Mouse (Mus musculus) ZHBTc4 (cell line): Measurements from ENCODE around the gene Magi2.
"Not testable (repeated sequence)": the region's sequence is repeated elsewhere in the genome, so short reads cannot be mapped to it uniquely, and the experiment has no call there.

ENCODE experiments used
- DNase-seq: peaks from one replicate; pipeline ENCODE4 v3.0.0-alpha.2; 2011; ENCODE audit warnings: low read depth, low spot score

The Magi2 gene

DNA sequence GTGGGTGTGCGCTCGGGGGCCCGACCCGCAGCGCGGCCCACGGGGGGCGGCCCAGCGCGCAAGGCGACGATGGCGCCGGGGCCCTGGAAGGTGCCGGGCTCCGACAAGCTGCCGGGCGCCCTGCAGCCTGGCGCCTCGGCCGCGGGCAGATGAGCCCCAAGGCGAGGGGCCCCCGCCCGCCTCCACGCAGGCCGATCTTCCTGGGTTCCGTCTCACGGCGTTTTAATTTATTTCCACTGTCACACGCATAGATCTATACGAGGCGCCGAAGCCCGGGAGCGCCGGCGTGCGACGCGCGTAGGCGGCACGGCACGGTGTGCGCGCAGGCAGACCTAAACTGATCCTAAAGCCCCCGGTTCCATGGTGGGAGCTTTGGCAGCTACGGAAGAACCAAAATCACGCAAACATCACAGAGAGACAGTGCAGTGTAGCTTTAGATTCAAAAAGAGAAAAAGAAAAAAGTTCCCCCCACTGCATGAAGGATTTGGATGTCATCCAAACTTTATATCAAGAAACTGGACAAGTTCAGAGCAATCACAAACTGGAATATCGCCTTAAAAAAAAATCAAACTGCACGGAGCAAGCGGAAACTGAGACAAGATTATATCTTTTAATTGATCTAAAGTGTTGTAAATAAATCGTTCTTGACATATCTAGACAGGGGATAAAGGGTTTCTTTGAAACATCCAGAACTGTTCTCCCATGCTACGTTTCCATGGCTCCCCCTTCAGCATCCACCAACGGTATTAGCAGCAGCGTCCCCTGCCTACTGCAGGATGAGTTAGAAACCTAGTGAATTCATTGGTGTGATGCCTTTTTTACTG lies 1475.9 kb downstream of the Magi2 start:
- DNase-seq, result peak; percentile 62

DNA sequence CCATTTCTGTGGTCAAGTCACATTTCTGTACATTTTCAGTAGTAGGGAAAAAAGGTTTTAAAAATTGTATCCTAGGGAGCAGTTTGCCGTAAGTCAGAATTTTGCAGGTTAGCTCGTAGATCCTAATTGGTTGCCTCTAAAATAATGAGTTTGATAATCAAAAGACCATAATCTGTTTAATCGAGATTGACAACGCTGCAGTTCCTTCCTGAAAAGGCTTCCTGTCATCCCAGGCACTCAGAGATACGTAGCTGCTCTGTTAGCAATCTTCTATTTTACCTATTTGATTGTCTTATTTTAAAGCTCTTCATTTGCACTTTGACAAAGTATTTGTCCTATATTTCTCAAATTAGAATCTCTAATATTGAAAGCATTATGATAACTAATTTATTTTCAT lies 1476.5 kb downstream of the Magi2 start:
- DNase-seq, result no peak

DNA sequence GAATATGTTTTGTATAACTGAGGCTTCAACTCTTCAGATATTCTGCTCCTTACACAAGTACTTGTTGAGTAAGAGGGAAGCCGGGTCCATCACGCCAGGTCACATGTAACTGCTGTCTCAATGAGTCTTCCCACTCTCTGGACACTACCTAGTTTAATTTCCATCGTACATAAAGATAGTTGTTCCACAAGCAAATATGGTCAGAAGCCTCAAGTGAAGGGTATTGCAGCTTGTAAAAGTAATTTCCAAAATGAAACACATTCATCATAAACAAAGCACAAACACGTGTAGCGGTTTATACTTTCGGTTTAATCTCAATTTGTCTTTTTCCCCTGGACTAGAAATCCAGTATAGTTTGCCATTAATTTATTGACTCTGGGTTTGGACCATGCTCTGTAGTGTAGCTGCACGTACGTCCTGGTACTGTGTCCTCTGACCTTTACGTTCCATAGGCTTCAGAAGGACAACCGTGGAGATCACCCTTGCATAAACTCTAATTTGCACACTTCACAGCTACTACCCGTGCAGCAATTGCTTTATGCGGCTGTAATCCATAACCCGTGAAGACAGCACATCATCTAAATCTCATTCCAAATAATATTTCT lies 1477.2 kb downstream of the Magi2 start:
- DNase-seq, result no peak

DNA sequence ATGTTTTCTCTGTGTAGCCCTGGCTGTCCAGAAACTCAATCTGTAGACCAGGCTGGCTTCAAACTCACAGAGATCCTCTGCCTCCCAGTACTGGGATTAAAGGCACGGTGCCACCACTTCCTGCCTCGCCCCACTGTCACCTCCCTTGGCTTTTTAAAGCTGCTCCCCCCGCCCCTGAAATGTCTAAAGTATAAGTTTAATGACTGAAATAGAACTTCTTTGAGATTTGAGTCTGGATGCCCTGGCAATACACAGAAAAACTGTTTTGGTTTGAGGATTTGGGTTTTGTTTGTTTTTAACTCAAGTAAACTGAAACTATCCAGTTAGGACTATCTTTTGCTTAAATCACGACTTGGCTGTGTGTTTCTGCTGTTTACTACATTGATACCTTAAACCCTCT lies 1478.0 kb downstream of the Magi2 start:
- DNase-seq, result no peak

DNA sequence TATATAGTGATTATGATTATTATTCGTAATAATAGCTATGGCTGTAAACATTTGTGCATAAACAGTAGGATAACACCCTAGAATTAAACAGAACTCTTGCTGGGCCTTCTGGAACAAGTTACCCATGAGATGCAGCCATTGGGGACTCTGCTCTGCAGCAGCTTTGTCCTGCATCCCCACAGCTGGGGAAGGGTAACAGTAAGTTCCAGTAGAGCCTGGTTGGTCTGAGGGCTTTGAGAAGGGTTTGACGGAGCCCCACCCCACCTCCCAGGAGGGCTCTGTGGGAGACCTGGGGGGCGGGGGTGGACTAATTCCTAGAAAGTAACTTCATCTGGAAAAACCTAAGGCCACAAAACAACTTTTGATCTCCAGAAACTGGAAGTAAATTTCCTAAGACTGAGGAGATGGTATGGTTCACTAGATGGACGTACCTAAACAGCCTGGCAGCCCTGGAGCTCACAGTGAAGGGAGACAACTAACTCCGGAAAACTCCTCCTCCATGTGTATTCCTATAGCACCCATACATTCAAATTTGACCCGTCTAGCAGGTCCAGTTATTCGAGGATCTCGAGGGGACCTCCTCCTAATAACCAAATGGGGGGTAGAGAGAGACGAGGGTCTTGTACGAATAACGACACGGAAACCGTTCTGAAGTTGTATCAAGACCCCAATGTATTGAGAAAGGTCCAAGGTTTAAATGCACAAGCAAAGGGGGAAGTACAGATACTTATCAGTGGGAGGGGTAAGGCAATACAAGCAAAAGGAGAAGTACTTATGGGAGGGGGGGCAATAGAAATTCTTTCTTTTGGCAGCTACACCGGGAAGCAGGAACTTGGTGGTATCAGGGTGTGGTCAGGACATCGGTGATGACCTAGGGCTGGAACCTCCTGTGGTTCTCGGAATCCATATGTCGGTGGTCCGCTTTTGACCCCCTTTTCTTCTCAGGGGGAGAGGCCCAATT lies 1479.8 kb downstream of the Magi2 start:
- DNase-seq, result not testable (repeated sequence)

DNA sequence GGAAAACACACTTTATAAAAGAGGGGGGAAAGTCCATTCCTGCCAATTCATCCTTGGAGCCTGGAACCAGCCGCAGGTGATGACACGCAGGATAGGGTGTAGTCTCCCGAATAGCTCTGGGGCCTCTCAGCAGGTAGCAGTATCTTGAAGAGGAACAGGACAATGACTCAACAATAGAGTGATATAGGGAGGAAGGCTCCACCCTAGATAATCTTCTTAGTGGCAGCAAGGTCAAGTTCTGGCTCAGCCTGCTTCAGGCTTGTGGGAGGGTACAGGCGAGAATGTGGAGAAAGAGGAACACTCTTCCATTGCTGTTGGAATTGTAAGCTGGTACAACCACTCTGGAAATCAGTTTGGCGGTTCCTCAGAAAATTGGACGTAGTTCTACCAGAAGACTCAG lies 1484.0 kb downstream of the Magi2 start:
- DNase-seq, result peak; percentile 89

DNA sequence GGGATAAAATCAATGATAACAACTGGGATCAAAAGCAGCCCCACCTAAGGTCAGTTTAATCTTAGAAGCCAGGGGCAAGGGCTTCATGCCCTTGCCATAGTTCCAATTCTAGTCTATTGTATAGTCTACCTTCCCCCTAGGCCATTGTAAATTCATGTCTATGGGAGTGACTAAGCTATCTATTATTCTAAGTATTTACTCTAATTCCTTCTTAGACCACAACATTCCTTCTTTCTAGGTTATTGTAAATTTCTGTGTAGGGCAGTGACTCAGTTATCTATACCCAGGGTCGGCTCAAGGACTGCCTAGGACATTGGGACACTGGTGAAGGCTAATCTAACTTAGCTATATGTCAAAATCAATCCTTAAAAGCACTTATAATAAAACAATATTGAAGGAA lies 1487.8 kb downstream of the Magi2 start:
- DNase-seq, result not testable (repeated sequence)

DNA sequence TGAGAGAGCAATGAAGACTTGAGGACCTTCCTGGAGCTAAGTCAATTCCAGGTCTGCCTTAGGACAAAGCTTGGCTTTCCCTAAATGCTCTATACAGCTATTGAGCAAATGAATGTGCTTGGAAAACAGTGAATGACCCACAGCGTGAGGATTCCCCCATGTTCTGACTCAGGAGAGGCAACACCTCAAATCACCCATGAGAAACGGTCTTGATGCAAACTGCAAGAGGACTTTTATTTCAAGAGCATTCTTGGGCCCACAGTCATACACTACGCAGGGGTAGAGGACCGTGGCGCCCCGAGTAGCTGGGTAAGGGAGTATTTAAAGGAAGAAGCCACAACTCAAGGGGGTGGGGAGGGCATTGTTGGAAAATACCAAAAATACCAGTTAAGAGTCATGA lies 1489.1 kb downstream of the Magi2 start:
- not testable (repeated sequence) for DNase-seq

DNA sequence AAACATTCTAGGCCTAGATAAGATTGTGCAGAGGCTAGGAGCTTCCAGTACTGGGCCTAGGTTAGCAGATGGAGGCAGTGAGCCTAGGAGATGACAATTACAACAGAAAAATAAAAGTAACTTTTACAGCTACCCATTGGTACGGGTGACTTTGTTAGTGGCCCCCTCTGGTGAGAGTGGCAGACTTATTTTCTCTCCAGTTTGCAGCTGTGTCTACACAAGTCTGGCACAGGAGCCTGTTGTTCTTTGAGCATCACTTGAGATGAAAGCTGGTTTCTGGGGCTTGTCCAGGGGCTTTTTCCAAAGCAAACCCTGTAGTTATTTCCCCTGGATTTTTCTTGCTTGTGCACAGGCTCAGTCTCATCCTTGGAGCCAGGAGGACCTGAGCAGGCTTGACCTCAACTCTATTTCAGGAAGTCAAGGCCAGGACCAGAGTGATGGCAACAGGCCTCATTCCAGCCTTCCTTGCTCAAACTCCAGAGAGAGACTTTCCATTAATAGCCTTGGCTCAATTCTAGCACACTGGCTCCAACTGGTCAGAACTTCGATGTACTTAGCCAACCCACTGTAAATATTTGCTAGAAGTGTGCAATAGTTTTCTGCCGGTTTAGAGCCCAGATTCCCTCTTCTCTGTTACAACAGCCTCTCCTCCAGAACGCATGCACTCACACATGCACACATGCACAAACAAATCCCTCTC lies 1493.5 kb downstream of the Magi2 start:
- DNase-seq, result no peak

DNA sequence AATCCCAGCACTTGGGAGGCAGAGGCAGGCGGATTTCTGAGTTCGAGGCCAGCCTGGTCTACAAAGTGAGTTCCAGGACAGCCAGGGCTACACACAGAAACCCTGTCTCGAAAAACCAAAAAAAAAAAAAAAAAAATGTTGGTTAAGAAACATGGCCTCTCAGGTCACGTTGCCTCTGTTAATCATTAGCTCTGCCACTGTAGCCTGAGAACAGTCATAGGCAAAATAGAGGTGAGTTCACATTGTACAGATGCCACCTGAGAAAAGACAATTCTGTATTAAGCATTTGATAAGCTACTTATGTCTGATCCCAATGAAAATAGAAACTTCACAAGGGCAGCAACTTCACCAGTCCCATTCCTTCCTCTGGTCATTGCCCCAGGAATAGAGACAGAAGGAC lies 1496.4 kb downstream of the Magi2 start:
- not testable (repeated sequence) for DNase-seq

DNA sequence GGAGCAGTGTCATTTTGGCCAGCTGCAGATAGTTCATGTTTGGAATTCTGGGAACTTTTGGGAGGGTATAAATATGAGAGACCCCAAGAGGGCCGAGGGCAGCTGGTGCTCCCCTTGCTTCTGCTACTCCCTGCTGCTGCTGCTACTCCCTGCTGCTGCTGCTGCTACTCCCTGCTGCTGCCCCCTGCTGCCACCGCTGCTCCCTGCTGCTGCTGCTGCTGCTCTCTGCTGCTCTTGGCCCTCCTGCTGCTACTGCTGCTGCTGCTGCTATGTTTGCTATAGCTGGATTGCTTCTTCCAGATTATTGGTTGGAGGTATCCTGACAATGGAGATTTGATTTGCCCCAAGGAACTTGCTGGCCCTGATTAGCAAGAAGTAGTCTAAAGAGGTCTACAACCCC lies 1512.0 kb downstream of the Magi2 start:
- DNase-seq, result peak; percentile 30

DNA sequence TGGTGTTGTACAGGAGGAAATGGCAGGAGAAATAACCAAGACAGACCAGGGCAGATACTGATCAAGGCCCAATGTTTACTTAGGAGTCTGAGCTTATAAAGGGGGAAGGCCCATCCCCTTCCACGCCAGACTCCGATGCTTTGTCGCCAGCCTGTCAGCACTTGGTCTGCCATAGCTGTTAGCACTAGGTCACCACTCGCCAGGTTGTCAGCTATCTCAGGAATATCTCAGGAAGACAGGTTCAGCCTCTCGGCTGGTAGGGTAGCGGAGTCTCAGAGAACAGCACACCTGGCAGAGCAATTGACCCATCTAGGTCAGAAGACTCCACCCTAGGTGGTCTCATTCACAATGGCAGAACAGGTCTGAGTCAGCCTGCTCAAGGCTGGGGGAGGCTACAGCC lies 1514.4 kb downstream of the Magi2 start:
- DNase-seq, result peak; percentile 53

DNA sequence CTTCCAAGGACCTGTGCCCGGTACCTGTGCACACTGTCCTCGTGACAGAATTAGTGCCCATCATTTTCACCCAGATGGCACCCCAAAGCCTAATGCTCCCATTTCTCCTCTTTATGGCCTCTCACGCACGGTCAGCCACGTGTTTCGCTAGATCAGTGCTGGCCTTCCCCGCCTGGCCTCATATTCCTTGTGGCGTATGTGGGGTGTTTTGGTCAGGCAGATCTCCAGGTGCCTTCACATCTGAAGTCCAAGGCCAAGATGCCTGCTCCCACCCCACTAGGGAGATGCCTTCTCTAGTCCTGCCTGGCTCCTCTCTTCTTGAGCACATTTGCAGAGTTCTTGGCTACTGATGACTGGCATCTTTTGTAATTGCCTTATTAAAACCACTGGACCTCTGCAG lies 1515.1 kb downstream of the Magi2 start:
- DNase-seq, result no peak

DNA sequence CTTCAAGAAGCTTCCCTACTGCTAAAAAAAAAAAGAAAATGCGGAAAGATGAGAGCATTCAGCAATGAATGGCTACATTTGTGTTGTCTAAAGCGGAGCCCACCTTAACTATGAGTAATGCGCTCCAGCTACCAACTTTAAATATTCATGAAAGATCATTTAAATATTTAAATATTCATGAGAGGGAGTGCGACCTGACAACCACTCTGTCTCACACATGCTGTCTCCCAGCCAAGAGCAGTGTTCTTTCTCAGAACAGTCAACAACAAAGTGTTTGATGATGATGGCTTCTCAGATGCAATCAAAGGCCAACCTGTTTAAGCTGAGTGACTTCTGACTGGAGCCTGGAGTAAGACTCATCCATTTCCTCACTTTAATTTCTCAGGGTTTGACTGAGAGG lies 1521.3 kb downstream of the Magi2 start:
- no peak for DNase-seq

DNA sequence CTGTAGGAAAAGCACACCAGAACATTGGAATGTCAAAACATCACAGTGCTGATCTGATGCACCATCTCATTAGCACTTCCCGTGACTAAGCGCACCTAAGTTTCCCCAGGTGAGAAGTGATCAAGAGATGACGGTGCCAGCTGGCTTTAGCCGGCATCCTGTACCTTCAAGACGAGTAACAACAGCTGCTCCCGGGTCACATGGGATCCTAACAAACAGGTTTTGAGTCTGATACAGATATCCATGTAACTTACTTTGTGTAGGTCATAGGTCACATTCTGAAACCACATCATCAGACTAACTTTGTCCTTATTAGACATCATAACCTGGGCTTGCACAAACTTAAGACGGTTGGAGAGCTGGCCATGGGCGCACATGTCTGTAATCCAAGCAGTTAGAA lies 1522.0 kb downstream of the Magi2 start:
- DNase-seq, result no peak

DNA sequence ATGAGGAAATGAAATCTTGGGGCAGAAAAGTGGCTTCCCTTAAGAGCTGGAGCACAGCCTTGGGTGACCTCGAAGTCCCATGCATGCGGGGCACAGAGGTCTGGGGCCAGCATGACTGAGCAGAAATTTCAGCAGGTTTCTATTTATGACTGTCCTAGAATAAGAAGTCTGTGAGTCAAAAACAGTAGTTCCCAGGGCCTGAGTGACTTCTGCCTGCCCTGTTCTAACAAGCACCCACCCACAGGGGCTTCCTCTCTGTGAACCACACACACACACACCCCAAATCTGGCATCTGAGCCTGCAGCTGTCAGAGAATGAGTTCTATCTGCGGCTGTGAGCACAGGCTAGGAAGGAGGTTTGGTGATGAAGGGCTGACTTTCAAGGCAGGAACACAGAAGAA lies 1522.7 kb downstream of the Magi2 start:
- no peak for DNase-seq

DNA sequence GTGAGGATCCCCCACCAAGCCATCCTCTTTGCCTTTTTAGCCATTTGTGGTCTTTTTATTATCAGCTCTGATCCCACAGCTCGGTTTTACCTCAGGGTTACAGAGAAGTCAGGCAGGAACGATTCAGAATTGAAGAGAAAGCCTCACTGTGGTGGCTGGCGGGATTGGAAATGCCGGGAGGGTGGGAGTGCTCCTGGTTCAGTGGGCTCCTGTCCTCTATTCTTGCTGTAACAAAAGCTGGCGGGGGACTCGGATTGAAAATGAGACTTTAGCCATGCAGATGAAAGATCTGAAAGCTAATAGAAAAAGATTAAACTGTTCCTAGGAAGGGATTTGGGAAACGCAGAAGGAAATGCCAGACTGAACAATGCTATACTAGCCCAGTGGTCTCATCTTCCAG lies 1524.2 kb downstream of the Magi2 start:
- DNase-seq, result no peak

DNA sequence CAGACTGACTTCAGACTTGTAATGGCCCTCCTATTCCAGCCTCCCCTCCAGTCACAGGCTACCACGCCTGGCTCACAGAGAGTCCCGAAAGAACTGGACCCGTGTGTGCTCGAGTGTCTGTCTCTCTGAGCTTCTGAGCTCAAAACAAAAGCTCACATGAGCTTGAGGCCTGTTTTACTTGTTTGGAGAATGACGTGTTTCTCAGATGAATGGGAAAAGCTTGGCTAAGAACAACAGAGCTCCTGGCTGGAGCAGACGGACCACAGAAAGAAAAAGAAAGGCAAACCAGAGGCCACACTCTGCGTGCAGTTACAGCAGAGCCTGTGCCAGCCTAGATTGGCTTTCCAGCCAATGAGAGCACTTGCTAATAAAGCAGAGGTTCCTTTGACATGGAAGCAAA lies 1524.9 kb downstream of the Magi2 start:
- DNase-seq, result no peak

DNA sequence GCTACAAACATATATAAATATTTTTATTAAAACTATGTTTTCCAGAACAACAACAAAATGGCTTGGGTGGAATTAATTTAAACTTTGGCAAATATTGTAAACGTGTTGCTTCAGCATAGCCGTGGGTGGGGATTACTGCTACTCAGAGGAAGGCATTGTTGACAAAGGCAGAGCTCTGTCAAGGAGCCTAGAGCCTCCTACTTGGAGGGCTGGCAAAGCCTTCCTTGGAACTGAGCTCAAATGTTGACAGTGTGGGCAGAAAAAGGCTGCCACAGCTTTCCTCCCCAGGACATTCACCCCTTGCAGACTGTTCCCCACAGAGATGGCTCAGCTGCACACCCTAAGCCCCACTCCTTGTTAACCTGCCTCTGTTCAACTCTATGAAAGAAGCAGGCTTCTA lies 1526.3 kb downstream of the Magi2 start:
- DNase-seq, result no peak

DNA sequence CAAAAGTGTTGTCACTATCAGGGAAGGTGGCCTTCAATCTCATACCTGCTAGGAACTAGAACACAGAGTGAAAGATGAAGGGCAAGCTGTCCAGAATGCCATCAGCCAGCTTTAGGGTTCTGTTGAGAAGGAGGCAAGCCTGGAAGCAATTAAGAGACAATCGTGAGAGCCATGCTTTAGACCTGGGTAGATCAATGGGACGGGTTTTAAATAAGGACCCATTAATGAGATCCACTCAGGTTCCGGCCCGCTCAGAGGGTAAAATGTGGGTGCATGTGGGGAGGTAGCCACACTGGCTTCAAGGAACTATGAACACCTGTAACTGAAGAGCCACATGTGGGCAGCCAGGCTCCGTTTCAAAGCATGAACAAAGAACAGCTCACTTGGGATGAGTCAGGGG lies 1527.1 kb downstream of the Magi2 start:
- no peak for DNase-seq
